Mouse (Mus musculus) neural tube, embryonic 13.5 days (tissue): ENCODE data around the gene Cracr2a. TPM values are rescaled to one million over a fixed set of nuclear protein-coding genes. Genes with fewer than 3 reads are reported as not detected.

Experiments used
- ATAC-seq: fragments of 200-750 bp; cut with Nextera tagmentation; 2 replicates; pipeline ENCODE4 v1.8.0; 2017; ENCODE audit warnings: low read depth, mild to moderate bottlenecking, moderate TSS enrichment, moderate library complexity
- H3K27ac ChIP-seq: fragments of 300-500 bp; sonication (generic); replicated peaks from 2 replicates; pipeline ENCODE4 v1.5.1; 2015; ENCODE audit warnings: moderate library complexity, mild to moderate bottlenecking, inconsistent platforms
- H3K27me3 ChIP-seq: fragments of 300-500 bp; sonication (generic); 2 replicates; pipeline ENCODE4 v1.6.1; 2015; ENCODE audit warnings: mild to moderate bottlenecking, inconsistent platforms
- H3K36me3 ChIP-seq: fragments of 300-500 bp; sonication (generic); 2 replicates; pipeline ENCODE4 v1.6.1; 2015; ENCODE audit warnings: mild to moderate bottlenecking, inconsistent platforms
- H3K4me1 ChIP-seq: fragments of 300-500 bp; sonication (generic); replicated peaks from 2 replicates; pipeline ENCODE4 v1.6.1; 2015; ENCODE audit warnings: inconsistent platforms
- H3K4me2 ChIP-seq: fragments of 300-500 bp; sonication (generic); 2 replicates; pipeline ENCODE4 v1.6.1; 2015; ENCODE audit warnings: inconsistent platforms, mild to moderate bottlenecking, moderate library complexity
- H3K4me3 ChIP-seq: fragments of 300-500 bp; sonication (generic); 2 replicates; pipeline ENCODE4 v1.5.1; 2015; ENCODE audit warnings: mild to moderate bottlenecking, inconsistent platforms
- H3K9ac ChIP-seq: fragments of 300-500 bp; sonication (generic); 2 replicates; pipeline ENCODE4 v1.6.1; 2015; ENCODE audit warnings: moderate library complexity, mild to moderate bottlenecking, inconsistent platforms
- H3K9me3 ChIP-seq: fragments of 300-500 bp; sonication (generic); 2 replicates; pipeline ENCODE4 v1.6.1; 2016; ENCODE audit warnings: inconsistent platforms
- WGBS: fragments of 180-500 bp; shearing (Covaris S2); methylation state at CpG from one replicate; pipeline ENCODE4 v1.1.7; 2015; 5-methylcytosine and 5-hydroxymethylcytosine counted together
- polyA plus RNA-seq: library from polyadenylated mRNA; unstranded; fragments of >200 nt; fragmentation: Nextera tagmentation; extraction: Ambion mirVana; gene quantifications from 2 replicates; pipeline ENCODE4 v1.2.1, GENCODE M21; 2015

The Cracr2a gene
- polyA plus RNA-seq, 1 experiment from 2014 or later = 0.59 TPM

DNA sequence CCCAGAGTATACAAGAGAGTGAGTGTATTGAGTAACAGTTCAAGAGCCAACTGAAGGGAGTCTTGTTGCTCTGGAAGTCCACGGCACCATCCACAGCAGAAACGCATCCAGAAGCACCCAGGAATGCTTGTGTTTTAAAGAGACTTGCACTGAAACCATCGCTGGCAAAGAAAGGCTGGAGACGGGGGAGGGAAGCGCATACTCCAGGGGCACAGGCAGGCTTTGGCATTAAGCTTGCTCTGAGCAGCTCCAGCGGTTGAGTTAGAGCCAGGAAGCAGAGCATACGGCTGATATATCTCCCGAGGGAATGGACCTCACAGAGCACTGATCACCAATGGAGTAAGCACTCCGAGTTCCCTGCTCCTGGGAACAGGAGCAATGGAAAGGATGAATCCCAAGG, 117.2 kb downstream of the Cracr2a start:
- H3K27me3 ChIP-seq = no peaks in the 10 kb centered on the region
- H3K4me3 ChIP-seq = no peak overlapping the region
- no peaks in the 10 kb centered on the region for H3K36me3 ChIP-seq
- no peaks in the 10 kb centered on the region for H3K9me3 ChIP-seq
- no peak; the same call in 1 of the 2 replicates for ATAC-seq
- no peak overlapping the region for H3K9ac ChIP-seq
- no peak overlapping the region for H3K4me2 ChIP-seq
- H3K27ac ChIP-seq = no peak overlapping the region
- H3K4me1 ChIP-seq = peaks cover 23% of the 10 kb centered on the region
- 67% methylated on average over 9 of the region's 9 CpGs for WGBS

DNA sequence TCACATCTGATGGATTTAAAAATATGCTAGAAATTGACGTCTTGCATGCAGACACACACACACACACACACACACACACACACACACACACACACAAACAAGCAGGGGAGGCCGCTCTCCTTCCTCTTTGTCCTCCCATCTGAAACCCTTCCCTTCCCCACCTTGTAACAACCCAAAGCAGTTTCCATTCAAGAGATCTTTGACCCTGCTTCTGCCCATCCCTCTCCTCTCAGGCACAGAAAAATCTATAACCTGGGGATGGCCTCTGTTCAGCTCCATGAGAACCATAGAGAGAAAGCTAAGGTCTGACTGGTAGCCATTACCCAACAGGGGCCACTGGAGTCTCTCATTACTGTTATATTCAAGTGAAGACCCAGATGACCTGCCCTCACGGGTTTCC, 117.9 kb downstream of the Cracr2a start:
- Histone ChIP-seq H3K4me1 (peaks cover 29% of the 10 kb centered on the region), H3K4me2 (no peak overlapping the region), H3K27ac (no peak overlapping the region), H3K27me3 (no peaks in the 10 kb centered on the region), H3K4me3 (no peak overlapping the region), H3K9ac (no peak overlapping the region), H3K36me3 (no peaks in the 10 kb centered on the region), H3K9me3 (no peaks in the 10 kb centered on the region)
- WGBS = 80% methylated on average over 3 of the region's 3 CpGs
- no peak for ATAC-seq

DNA sequence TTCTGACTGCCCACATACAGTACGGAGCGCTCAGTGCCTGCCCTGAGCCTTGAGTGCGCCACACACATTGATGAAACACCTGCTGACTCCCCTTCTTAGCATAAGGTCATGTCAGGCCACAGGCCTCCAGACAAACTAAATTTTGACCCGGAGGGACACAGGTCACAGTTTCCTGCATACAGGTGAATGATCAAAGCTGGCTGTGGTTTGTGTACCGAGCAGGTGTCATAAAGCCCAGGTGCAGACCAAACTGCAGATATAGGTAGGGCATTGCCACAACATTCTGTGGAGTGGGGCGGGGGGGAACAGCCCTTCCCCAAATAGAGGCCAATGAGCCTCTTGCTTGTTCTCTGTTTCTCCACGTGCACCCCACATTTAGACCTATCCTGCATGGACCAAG, 119.6 kb downstream of the Cracr2a start:
- no peak for ATAC-seq
- Histone ChIP-seq H3K9me3 (no peaks in the 10 kb centered on the region), H3K4me2 (no peak overlapping the region), H3K9ac (no peak overlapping the region), H3K27me3 (no peaks in the 10 kb centered on the region), H3K4me3 (no peak overlapping the region), H3K4me1 (peaks cover 47% of the 10 kb centered on the region), H3K27ac (no peak overlapping the region), H3K36me3 (no peaks in the 10 kb centered on the region)
- 93% methylated on average over 7 of the region's 7 CpGs for WGBS

DNA sequence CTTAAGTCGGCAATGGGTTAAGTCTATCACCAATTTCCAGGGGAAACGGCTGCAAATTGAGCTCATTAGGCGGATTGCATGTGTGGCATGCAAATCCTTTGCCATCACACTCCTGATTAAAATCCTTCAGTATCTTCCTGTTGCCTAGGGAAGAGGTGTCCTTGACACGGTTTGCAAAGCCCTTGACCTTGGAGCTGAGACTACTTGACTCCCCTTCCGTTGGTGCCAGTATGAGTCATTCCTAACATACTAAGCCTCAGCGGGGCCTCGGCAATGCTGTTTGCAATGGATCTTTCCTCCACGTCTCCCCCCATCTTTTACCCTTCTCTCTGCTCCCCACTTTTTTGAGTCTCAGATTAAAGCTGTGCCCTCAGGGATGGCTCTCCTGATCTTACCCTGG, 122.4 kb downstream of the Cracr2a start:
- H3K9ac ChIP-seq = no peak overlapping the region
- H3K4me1 ChIP-seq = peaks cover 31% of the 10 kb centered on the region
- H3K4me2 ChIP-seq = no peak overlapping the region
- H3K36me3 ChIP-seq = no peaks in the 10 kb centered on the region
- WGBS = 66% methylated on average over 8 of the region's 8 CpGs
- H3K9me3 ChIP-seq = no peaks in the 10 kb centered on the region
- H3K27me3 ChIP-seq = no peaks in the 10 kb centered on the region
- no peak for ATAC-seq
- peak overlapping the region; percentile 30; the same call in 1 of the 2 replicates for H3K27ac ChIP-seq
- H3K4me3 ChIP-seq = no peak overlapping the region

DNA sequence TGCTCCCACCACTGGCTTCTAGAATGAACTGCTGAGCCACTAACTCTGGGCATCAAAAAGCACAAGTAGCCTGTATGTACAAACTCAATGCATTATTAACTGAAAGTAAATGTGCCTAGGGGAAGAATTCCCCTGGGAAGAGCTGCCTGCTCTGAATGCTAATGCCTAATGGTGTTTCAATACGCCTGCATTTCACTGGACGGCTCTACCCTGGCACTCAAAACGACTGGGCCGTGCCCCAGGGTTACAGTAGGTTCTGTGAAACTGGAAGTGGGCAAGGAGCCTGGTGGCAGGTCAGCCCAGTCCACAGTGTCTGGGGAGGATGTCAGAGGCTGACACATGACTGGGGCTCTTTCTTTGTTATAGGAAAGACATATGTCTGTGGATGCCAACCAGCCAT, 123.8 kb downstream of the Cracr2a start:
- H3K9me3 ChIP-seq = no peaks in the 10 kb centered on the region
- peak; percentile 69 for ATAC-seq
- H3K4me3 ChIP-seq = no peak overlapping the region
- 26% methylated on average over 4 of the region's 4 CpGs for WGBS
- H3K4me1 ChIP-seq = peaks cover 31% of the 10 kb centered on the region
- peak overlapping the region; percentile 79 for H3K27ac ChIP-seq
- no peak overlapping the region for H3K4me2 ChIP-seq
- H3K27me3 ChIP-seq = no peaks in the 10 kb centered on the region
- no peak overlapping the region for H3K9ac ChIP-seq
- H3K36me3 ChIP-seq = 0 out of 2 replicates have a peak, but pooled peaks cover 6% of the 10 kb centered on the region

DNA sequence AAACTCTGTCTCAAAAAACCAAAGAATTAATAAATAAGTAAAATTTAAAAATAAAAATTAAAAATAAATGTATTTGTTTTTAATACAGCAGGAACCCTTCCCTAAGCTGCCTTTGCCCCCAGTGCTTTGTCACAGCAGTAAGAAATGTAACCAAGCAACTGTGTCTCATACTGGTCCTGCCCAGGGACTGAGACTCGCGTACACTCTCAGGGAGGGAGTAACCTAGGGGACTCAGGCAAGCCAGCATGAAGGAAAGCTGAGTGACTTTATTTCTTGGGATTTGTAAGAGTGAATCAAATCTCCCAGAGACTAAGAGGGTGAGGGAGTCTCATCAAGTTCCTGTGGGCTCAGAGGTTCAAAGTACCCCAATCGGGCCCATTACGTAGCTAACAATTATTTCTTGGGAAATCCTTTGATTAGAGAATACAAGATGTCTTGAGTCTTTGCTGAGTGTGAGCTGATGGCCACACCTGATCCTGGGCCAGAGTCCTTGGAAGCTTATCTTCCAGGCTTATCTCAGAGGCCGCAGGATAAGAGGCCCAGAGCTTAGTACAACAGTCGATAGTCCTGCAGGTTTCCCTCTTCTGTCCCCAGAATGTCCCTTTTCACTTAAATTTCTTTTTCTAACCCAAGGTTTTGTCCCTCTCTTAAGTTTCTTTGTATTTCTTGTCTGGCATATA, 126.2 kb downstream of the Cracr2a start:
- WGBS = 89% methylated on average over 6 of the region's 6 CpGs
- no peak overlapping the region for H3K4me3 ChIP-seq
- H3K9me3 ChIP-seq = no peaks in the 10 kb centered on the region
- no peak overlapping the region for H3K4me2 ChIP-seq
- H3K4me1 ChIP-seq = peaks cover 31% of the 10 kb centered on the region
- H3K27me3 ChIP-seq = no peaks in the 10 kb centered on the region
- ATAC-seq = no peak
- H3K9ac ChIP-seq = no peak overlapping the region
- H3K27ac ChIP-seq = no peak overlapping the region
- H3K36me3 ChIP-seq = peaks cover 14% of the 10 kb centered on the region; the same call in 1 of the 2 replicates

DNA sequence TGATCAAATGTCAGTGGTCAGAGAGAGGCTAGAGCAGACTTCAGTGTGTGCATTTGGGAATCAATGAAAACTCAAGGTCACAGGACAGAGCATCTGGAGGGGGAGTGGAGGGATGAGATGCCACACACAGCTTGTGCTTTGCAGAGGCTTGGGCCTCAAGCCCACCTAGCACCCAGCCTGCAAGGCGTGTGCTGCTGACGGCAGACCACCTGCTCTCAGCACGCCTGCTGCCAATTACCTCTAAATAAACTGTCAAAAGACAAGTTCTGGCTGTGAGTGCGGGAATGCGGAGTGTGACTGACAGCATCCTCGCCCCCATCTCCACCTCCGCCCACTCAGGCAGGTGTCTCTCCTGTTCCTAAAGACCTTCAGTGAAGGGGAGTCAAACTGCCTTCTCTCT, 131.2 kb downstream of the Cracr2a start:
- Histone ChIP-seq H3K4me2 (no peak overlapping the region), H3K4me1 (0 out of 2 replicates have a peak, but pooled peaks cover 9% of the 10 kb centered on the region), H3K9me3 (no peaks in the 10 kb centered on the region), H3K4me3 (no peak overlapping the region), H3K9ac (no peak overlapping the region), H3K27ac (no peak overlapping the region), H3K36me3 (peaks cover 40% of the 10 kb centered on the region), H3K27me3 (no peaks in the 10 kb centered on the region)
- WGBS = 67% methylated on average over 7 of the region's 7 CpGs
- no peak for ATAC-seq

DNA sequence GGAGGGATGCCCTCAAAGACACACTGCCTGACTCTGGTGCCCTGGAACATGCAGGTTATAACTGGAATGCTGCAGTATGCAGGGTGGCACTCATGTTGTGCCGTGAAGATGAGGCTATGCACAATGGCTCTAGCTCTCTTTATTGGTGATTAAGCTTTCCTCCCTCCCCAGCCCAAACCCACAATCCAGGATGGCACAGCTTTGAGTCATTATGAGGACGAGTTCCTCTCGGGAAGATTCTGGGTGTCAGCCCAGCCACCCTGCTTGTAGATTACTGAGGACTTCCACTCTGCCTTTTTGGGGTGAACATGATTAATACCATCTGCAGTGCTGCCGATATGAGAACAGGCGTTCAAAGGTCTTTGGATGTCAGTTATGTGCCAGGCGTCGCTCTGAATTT, 132.5 kb downstream of the Cracr2a start:
- no peak overlapping the region for H3K4me3 ChIP-seq
- no peaks in the 10 kb centered on the region for H3K9me3 ChIP-seq
- no peak overlapping the region for H3K4me2 ChIP-seq
- 0 out of 2 replicates have a peak, but pooled peaks cover 9% of the 10 kb centered on the region for H3K4me1 ChIP-seq
- no peak for ATAC-seq
- no peak overlapping the region for H3K27ac ChIP-seq
- WGBS = 87% methylated on average over 7 of the region's 7 CpGs
- H3K36me3 ChIP-seq = peaks cover 48% of the 10 kb centered on the region
- H3K27me3 ChIP-seq = no peaks in the 10 kb centered on the region
- no peak overlapping the region for H3K9ac ChIP-seq

DNA sequence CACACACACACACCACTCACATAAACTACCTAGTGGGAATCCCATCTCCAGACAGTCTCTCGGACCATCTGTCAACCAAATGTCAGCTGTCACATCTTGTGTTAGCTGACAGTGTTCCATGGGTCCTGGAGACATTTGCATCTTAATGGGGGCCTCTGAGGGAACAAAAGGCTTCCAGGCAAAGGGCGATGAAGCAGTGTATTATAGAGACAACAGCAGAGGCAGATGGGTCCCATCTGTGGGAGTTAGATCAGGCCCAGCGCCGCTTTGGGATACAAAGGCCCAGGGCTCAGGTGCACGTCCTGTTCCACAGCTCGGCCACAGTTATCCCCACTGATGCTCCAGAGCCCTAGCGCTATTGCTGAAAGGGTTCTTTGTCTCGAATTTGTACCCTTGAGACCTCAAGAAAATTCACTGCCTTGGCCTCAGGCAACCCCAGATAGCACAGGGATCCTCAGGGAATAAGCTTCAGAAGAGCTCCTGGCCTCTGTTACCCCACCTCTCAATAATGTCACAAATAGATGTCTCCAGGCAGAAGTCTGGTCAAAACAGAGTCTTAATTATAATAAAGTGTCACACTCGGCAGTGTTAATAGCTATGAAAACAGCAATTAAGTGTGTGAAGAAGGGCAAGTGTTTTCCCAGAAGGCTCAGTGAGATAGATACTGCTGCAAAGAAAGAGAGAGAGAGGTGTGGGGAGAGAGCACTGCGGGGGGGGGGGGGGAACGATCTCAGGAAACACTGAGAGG, 140.1 kb downstream of the Cracr2a start:
- peaks cover 27% of the 10 kb centered on the region for H3K36me3 ChIP-seq
- H3K9me3 ChIP-seq = no peaks in the 10 kb centered on the region
- H3K4me2 ChIP-seq = no peak overlapping the region
- H3K27me3 ChIP-seq = no peaks in the 10 kb centered on the region
- H3K4me3 ChIP-seq = no peak overlapping the region
- peak overlapping the region; percentile 83 for H3K27ac ChIP-seq
- peaks cover 52% of the 10 kb centered on the region for H3K4me1 ChIP-seq
- ATAC-seq = peak; percentile 91
- WGBS = 10% methylated on average over 9 of the region's 11 CpGs
- H3K9ac ChIP-seq = 0 out of 2 replicates have a peak overlapping the region, but pooled peaks have one; percentile 0

DNA sequence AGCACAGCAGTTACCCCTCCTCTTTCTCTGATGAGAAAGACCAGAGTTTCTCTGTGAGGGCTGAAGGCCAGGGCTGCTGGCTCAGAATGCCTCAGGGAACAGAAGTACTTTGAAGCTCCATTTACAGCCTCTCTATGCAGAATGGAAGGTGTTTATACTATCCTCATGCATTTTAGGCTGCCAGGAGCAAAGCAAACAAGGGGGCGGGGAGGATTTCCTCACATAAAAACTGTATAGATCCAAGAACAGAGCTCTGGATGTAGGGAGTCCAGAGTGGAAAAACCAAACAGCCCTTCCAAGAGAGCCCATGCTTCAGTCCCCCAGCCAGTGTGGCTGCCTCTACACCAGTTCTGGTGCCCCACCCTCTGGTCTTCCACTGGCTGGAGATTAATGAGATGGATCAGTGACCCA, 147.1 kb downstream of the Cracr2a start:
- ATAC-seq = peak; percentile 57
- H3K4me3 ChIP-seq = no peak overlapping the region
- WGBS = 38% methylated on average over 1 of the region's 1 CpGs

DNA sequence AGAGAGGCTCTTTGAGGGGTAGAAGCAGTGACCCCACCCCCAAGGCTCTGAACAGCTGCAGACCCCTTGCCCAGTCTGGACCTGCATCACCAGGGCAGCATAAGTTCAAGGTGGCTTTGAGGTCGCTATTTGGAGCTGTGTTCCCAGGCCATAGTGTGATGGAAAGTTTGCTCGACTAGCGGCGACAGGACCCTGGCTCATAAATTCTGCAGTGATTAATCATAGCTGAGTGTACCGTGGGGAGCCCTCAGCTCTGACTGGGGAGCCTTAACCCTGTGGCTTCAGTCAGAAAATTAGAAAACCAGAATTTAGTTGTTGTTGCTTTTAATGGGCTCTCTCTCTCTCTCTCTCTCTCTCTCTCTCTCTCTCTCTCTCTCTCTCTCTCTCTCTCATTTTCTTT, 153.8 kb downstream of the Cracr2a start:
- ATAC-seq = no peak
- peaks cover 14% of the 10 kb centered on the region for H3K36me3 ChIP-seq
- no peak overlapping the region for H3K9ac ChIP-seq
- no peaks in the 10 kb centered on the region for H3K27me3 ChIP-seq
- peaks cover 38% of the 10 kb centered on the region for H3K4me1 ChIP-seq
- H3K4me2 ChIP-seq = no peak overlapping the region
- 20% methylated on average over 5 of the region's 5 CpGs for WGBS
- H3K4me3 ChIP-seq = no peak overlapping the region
- no peak overlapping the region for H3K27ac ChIP-seq
- no peaks in the 10 kb centered on the region for H3K9me3 ChIP-seq

More for the DNA sequence above, 147.1 kb downstream of the Cracr2a start:
- Histone ChIP-seq H3K9me3 (no peaks in the 10 kb centered on the region), H3K27me3 (no peaks in the 10 kb centered on the region), H3K9ac (no peak overlapping the region), H3K4me2 (no peak overlapping the region), H3K36me3 (peaks cover 26% of the 10 kb centered on the region), H3K4me1 (peaks cover 36% of the 10 kb centered on the region), H3K27ac (peak overlapping the region; percentile 72)

DNA sequence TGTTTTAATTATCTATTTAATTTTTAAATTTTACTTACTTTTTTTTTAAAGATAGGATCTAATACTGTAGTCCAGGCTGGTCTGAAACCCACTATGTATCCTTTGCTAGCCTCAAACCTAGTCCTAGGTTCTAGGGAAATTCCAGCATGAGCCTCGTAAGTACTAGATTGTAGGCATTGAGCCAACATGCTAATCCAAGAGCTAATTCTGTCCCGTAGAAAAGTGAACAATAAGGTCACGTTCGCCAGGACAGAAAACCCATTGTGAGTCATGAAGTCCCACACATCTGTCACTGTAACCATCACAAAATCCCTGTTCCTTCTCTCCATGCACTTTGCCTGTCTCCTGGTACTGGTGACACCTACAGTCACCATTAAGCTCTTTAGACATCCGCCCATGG, 154.3 kb downstream of the Cracr2a start:
- no peak for ATAC-seq
- 54% methylated on average over 5 of the region's 5 CpGs for WGBS
- no peak overlapping the region for H3K4me3 ChIP-seq
- peaks cover 10% of the 10 kb centered on the region; the same call in 1 of the 2 replicates for H3K36me3 ChIP-seq
- H3K9me3 ChIP-seq = no peaks in the 10 kb centered on the region
- peaks cover 43% of the 10 kb centered on the region for H3K4me1 ChIP-seq
- H3K27me3 ChIP-seq = no peaks in the 10 kb centered on the region
- H3K9ac ChIP-seq = no peak overlapping the region
- no peak overlapping the region for H3K27ac ChIP-seq
- H3K4me2 ChIP-seq = no peak overlapping the region
